Mouse (Mus musculus) stomach, embryonic 15.5 days (tissue): ENCODE data around the gene Aen. TPM values are rescaled to one million over a fixed set of nuclear protein-coding genes. Genes with fewer than 3 reads are reported as not detected.
A peak's percentile ranks its signal among the peaks of the same experiment; 100 is the strongest.

Experiments
- ATAC-seq: fragments of 200-750 bp; cut with Nextera tagmentation; 2 replicates; pipeline ENCODE4 v1.8.0; 2017; ENCODE audit warnings: low read depth, moderate number of reproducible peaks, moderate TSS enrichment; ENCODE audit not compliant: insufficient read depth, low FRiP score
- H3K27ac ChIP-seq: fragments of 300-500 bp; sonication (generic); 2 replicates; pipeline ENCODE4 v1.5.1; 2015; ENCODE audit warnings: mild to moderate bottlenecking, inconsistent platforms
- H3K27me3 ChIP-seq: fragments of 300-500 bp; sonication (generic); replicated peaks from 2 replicates; pipeline ENCODE4 v1.6.1; 2015; ENCODE audit warnings: inconsistent platforms
- H3K36me3 ChIP-seq: fragments of 300-500 bp; sonication (generic); 2 replicates; pipeline ENCODE4 v1.6.1; 2015; ENCODE audit warnings: inconsistent platforms
- H3K4me1 ChIP-seq: fragments of 300-500 bp; sonication (generic); 2 replicates; pipeline ENCODE4 v1.6.1; 2015; ENCODE audit warnings: inconsistent platforms
- H3K4me2 ChIP-seq: fragments of 300-500 bp; sonication (generic); 2 replicates; pipeline ENCODE4 v1.6.1; 2015; ENCODE audit warnings: mild to moderate bottlenecking, inconsistent platforms
- H3K4me3 ChIP-seq: fragments of 300-500 bp; sonication (generic); replicated peaks from 2 replicates; pipeline ENCODE4 v1.5.1; 2015; ENCODE audit warnings: inconsistent platforms
- H3K9ac ChIP-seq: fragments of 300-500 bp; sonication (generic); 2 replicates; pipeline ENCODE4 v1.6.1; 2015; ENCODE audit warnings: inconsistent platforms
- H3K9me3 ChIP-seq: fragments of 300-500 bp; sonication (generic); 2 replicates; pipeline ENCODE4 v1.6.1; 2016; ENCODE audit warnings: inconsistent platforms
- WGBS: fragments of 180-500 bp; shearing (Covaris S2); methylation state at CpG from one replicate; pipeline ENCODE4 v1.1.7; 2015; 5-methylcytosine and 5-hydroxymethylcytosine counted together
- polyA plus RNA-seq: library from polyadenylated mRNA; unstranded; fragments of >200 nt; fragmentation: Nextera tagmentation; extraction: Ambion mirVana; gene quantifications from 2 replicates; pipeline ENCODE4 v1.2.1, GENCODE M21; 2015

Gene Aen
- polyA plus RNA-seq = 37.9 and 39.8 TPM in 2 replicates

GRCm38 (mm10) chr7:78895653-78896333 lies at the start of gene Aen:
Aen (plus strand) TSS chr7:78895854.
- peaks cover 12% of the 10 kb centered on the region; the same call in 1 of the 2 replicates for H3K4me1 ChIP-seq
- H3K27ac ChIP-seq = 0 out of 2 replicates have a peak within 1 kb of the TSS, but pooled peaks have one; percentile 22
- no peaks in the 10 kb centered on the region for H3K27me3 ChIP-seq
- H3K9ac ChIP-seq = peak within 1 kb of the TSS; percentile 88
- no peaks in the 10 kb centered on the region for H3K9me3 ChIP-seq
- peak within 1 kb of the TSS; percentile 96 for H3K4me3 ChIP-seq
- peaks cover 6% of the 10 kb centered on the region; the same call in 1 of the 2 replicates for H3K36me3 ChIP-seq
- under 1% methylated on average over 53 of the region's 53 CpGs for WGBS
- H3K4me2 ChIP-seq = peak within 1 kb of the TSS; percentile 73
- ATAC-seq = peak; percentile 99

DNA sequence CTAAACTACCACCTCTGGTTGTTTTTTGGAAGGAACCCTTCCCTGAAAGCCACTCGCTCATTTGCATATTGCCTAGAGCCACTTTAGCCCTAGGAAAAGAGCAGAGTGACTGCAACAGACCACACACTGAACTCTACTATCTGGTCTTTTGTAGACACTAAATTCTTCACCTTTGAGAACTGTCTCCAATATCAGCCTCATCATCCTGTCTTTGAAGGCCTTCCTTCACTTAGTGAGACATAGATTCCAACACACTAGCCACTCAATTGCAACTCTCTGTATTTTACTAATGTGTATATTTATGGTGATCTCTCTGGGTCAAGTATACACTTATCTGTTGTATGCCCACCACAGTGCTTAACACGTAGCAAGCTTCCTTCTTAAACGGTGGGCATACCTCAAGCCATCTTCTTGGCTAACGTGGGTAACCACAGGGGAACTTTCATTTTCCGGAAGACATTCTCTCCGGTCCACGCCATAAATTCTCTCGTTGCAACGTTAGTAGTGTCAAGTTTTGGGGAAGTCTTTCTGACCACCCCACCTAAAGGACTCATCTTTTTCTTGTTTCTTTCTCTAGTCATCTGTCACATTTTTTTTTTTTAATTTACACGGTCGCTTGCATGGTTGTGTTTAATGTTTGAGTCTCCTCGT lies 49.5 kb upstream of the Aen start:
- Histone ChIP-seq H3K27ac (no peak overlapping the region), H3K4me2 (peak overlapping the region; percentile 60)
- ATAC-seq = no peak

DNA sequence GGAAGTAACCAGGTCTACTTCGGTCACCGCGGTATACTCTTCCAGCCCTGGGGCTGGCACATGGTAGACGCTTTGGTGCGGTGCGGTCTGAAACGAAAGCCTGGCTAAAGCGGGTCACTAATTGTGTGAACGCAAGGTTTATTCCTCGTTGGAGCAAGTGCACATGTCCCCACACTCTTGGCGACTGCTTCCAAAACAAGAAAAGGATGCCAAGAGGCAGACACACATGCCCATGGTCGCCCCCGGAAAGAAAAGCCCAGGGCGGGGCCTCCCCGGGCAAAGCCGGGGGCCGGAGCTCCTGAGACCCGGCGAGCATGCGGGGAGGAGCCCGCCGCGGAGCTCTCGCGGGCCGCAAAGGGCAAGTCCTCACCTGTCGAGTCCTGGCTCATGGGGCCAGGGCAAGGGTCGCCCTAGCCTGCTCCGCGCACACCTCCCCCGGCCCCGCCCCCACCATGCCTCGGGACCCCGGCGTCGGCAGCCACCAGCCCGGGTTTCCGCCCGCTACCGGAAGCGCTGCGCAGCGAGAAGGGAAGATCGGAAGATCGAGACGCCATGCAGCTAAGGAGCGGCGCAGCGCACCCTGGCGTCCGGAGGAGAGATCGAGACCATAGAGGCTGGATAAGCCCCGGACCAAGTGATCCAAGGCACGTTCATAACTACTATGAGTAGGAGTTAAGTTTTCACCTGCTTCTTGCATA lies 48.8 kb upstream of the Aen start, which contains the start of gene Det1:
Gene Det1 (minus strand): TSS at position 527 of the 698 bp plus-strand sequence.
- Histone ChIP-seq H3K9ac (peak within 1 kb of the TSS; percentile 80), H3K4me3 (peak within 1 kb of the TSS; percentile 84), H3K27me3 (no peaks in the 10 kb centered on the region), H3K27ac (peak within 1 kb of the TSS; percentile 80), H3K36me3 (peaks cover 15% of the 10 kb centered on the region), H3K9me3 (no peaks in the 10 kb centered on the region), H3K4me2 (peak within 1 kb of the TSS; percentile 60), H3K4me1 (no peaks in the 10 kb centered on the region)
- ATAC-seq = peak; percentile 90
- whole genome bisulfite sequencing = under 1% methylated on average over 54 of the region's 54 CpGs

More for the DNA sequence above, 49.5 kb upstream of the Aen start:
- Histone ChIP-seq H3K36me3 (peaks cover 15% of the 10 kb centered on the region), H3K4me1 (no peaks in the 10 kb centered on the region), H3K9ac (peak overlapping the region; percentile 80), H3K27me3 (no peaks in the 10 kb centered on the region), H3K9me3 (no peaks in the 10 kb centered on the region), H3K4me3 (peak overlapping the region; percentile 84)
- 33% methylated on average over 12 of the region's 12 CpGs for WGBS

- Histone ChIP-seq H3K36me3 (no peaks in the 10 kb centered on the region), H3K9me3 (no peaks in the 10 kb centered on the region), H3K9ac (no peak overlapping the region), H3K4me1 (no peaks in the 10 kb centered on the region), H3K27ac (no peak overlapping the region), H3K4me2 (no peak overlapping the region), H3K4me3 (no peak overlapping the region), H3K27me3 (no peaks in the 10 kb centered on the region)
- ATAC-seq = no peak
- WGBS = 59% methylated on average over 4 of the region's 4 CpGs
Measured at GRCm38 (mm10) chr7:78854051-78854450, 41.6 kb upstream of the Aen start.

DNA sequence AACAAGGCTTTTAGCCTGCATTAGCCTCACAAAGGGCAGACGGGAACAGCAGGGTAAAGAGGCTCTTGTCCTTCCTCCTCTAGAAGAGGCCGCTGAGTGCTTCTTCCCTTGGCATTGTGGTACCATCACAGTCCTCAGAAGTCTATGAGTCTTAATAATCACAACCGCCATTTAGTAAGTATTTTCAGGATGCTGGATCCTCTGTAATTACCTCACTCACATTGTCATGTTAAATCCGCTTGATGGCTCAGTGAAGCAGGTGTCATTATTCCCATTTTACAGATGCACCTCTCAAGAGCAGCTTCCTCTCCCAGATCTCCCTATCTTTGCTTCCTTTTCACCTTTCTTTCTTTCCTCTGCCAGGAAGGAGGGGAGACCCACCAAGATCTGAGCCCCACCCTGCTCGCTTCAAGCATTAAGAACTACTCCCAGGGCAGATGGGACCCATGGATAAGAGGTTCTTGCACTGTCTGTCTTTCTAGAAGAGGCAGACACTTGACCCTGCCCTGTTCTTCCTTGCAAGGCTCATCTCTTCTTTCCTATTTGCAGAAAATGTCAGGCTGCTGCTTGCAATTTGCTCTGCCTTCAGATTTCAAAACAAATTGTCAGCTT lies 40.5 kb upstream of the Aen start:
- Histone ChIP-seq H3K9ac (no peak overlapping the region), H3K4me1 (no peaks in the 10 kb centered on the region), H3K36me3 (no peaks in the 10 kb centered on the region), H3K4me2 (no peak overlapping the region), H3K4me3 (no peak overlapping the region), H3K27me3 (no peaks in the 10 kb centered on the region), H3K9me3 (no peaks in the 10 kb centered on the region), H3K27ac (no peak overlapping the region)
- ATAC-seq = no peak
- 59% methylated on average over 5 of the region's 5 CpGs for WGBS

DNA sequence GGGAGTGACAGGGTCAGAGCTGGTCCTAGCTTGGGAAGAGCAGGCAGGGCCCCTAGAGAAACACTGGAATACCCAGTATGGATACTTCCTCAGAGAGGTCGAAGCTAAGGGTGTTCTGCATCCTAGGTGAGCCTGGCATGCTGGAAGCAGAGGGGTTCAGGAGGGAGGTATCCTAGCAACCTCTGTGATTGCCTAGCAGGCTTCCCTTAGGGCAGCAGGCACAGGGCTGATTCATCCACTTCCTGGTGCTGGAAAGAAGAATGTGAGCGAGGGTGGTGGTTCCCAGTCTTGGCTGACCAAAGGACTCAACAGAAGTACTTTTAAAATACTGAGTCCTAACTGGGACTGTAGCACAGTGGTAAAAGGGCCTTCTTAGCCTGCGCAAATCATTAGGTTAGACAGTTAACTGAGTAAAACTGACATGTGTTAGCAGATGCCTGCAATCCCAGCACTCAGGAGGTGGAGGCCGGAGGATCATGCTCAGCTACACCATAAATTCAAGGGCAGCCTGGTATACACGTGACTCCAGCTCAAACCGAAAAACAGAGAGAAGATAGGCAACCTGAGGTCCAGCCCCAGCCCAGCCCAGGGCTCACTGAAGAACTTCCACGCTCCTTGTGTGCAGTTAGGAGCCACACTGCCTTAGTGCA lies 31.7 kb upstream of the Aen start:
- Histone ChIP-seq H3K36me3 (no peaks in the 10 kb centered on the region), H3K27ac (0 out of 2 replicates have a peak overlapping the region, but pooled peaks have one; percentile 4), H3K4me2 (no peak overlapping the region), H3K27me3 (no peaks in the 10 kb centered on the region), H3K9me3 (no peaks in the 10 kb centered on the region), H3K4me1 (peaks cover 6% of the 10 kb centered on the region; the same call in 1 of the 2 replicates), H3K4me3 (no peak overlapping the region), H3K9ac (no peak overlapping the region)
- WGBS = 63% methylated on average over 7 of the region's 7 CpGs
- ATAC-seq = 0 out of 2 replicates have a peak, but pooled peaks have one; percentile 56

GRCm38 (mm10) chr7:78864446-78864802 lies 31.2 kb upstream of the Aen start:
- Histone ChIP-seq H3K27me3 (no peaks in the 10 kb centered on the region), H3K4me3 (no peak overlapping the region), H3K27ac (0 out of 2 replicates have a peak overlapping the region, but pooled peaks have one; percentile 4), H3K4me1 (peaks cover 6% of the 10 kb centered on the region; the same call in 1 of the 2 replicates), H3K9me3 (no peaks in the 10 kb centered on the region), H3K4me2 (no peak overlapping the region), H3K36me3 (no peaks in the 10 kb centered on the region), H3K9ac (no peak overlapping the region)
- 47% methylated on average over 4 of the region's 4 CpGs for WGBS
- ATAC-seq = no peak

DNA sequence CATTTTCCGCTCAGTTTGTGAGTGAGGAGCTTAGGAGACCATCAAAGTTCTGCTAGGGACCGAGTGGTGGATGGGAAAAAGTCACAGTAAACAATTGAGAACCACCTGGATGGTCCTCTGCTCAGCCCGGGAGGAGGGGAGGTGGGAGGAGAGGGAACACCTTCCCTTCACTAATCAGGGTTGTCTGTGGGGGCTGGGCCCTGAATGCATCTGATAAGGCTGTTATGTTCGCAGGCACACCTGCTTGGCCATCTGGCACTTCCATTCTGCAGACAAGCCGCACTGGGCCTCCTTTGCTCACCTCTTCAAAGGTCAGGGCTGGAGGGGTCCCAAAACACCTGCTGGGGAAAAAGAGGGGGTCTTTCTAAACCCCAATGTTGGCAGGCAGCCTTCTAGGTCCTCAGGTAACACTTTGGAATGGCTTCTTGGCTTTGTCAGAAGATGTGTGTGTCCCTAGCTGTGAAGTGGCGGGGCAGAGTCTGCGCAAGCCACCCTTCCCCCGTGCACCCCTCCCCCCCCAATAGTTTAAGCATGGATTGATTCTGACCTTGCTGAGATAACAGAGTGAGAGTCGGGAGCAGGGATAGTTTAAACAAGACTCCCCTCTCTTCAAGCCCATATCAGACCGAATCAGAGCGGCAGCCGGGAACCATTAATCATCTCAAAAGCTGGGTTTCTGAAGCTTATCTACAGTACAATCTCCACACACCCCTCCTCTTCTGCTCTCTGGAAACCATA lies 30.3 kb upstream of the Aen start:
- WGBS = 24% methylated on average over 12 of the region's 12 CpGs
- H3K9ac ChIP-seq = no peak overlapping the region
- ATAC-seq = no peak; the same call in 1 of the 2 replicates

GRCm38 (mm10) chr7:78868731-78869130 lies 26.9 kb upstream of the Aen start:
- Histone ChIP-seq H3K9ac (no peak overlapping the region), H3K36me3 (no peaks in the 10 kb centered on the region), H3K4me3 (no peak overlapping the region), H3K9me3 (no peaks in the 10 kb centered on the region), H3K4me2 (no peak overlapping the region), H3K4me1 (peaks cover 5% of the 10 kb centered on the region; the same call in 1 of the 2 replicates), H3K27ac (no peak overlapping the region), H3K27me3 (no peaks in the 10 kb centered on the region)
- WGBS = 59% methylated on average over 5 of the region's 5 CpGs
- no peak for ATAC-seq

More for the DNA sequence above, 30.3 kb upstream of the Aen start:
- Histone ChIP-seq H3K27ac (no peak overlapping the region), H3K27me3 (no peaks in the 10 kb centered on the region), H3K36me3 (no peaks in the 10 kb centered on the region), H3K4me2 (no peak overlapping the region), H3K4me1 (peaks cover 6% of the 10 kb centered on the region; the same call in 1 of the 2 replicates), H3K4me3 (no peak overlapping the region), H3K9me3 (no peaks in the 10 kb centered on the region)

DNA sequence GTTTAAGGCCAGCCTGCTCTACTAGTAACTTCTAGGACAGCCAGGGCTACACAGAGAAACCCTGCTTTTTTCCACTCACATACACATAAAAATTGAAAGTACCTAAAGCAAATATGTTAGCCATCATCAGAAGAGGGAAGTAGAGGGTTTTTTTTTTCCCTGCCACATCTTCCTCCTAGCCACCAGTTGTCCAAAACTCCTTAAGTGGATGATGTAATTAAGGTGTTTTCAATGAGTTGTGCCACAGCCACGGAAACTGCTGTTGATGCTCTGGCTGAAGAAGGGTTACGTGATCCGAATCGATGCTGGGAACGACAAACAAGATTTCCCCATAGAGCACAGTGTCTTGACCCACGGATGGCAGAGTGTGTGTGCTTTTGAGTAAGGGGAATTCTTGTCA lies 23.3 kb upstream of the Aen start:
- 72% methylated on average over 6 of the region's 6 CpGs for WGBS
- Histone ChIP-seq H3K27ac (no peak overlapping the region), H3K4me2 (no peak overlapping the region), H3K9me3 (no peaks in the 10 kb centered on the region), H3K4me3 (no peak overlapping the region), H3K36me3 (no peaks in the 10 kb centered on the region), H3K27me3 (no peaks in the 10 kb centered on the region), H3K4me1 (no peaks in the 10 kb centered on the region), H3K9ac (no peak overlapping the region)
- ATAC-seq = no peak
